Mouse (Mus musculus): ENCODE measurements around the gene Esrp2.

DNA sequence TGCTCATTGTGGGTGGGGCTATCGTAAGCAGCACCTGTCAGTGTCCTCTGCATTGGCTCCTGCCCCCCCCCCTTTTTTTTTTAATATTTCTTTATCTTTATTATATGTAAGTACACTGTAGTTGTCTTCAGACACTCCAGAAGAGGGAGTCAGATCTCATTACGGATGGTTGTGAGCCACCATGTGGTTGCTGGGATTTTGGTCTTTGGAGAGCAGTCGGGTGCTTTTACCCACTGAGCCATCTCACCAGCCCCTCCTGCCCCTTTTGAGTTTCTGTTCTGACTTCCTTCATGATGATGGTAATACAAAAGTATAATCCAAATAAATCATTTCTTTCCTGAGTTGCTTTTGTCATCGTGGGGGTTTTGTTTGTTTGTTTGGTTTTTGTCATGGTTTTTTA lies 34.5 kb downstream of the Esrp2 start:
- TF ChIP-seq CTCF (conservative IDR thresholded peaks at IDR 0.05; ENCODE audit: insufficient read depth, insufficient read length, low read depth, low read length), result no peak
- no peak for TF ChIP-seq POLR2A (IDR thresholded peaks at IDR 0.05; ENCODE audit: low read depth, low read length)

Measured in kidney, adult 2 months (tissue).